Mouse (Mus musculus) embryonic facial prominence, embryonic 13.5 days (tissue): ENCODE data around the gene Atp5f1. TPM values are rescaled to one million over a fixed set of nuclear protein-coding genes. Genes with fewer than 3 reads are reported as not detected.

Experiments
- ATAC-seq: fragments of 200-750 bp; cut with Nextera tagmentation; 2 replicates; pipeline ENCODE4 v1.8.0; 2017; ENCODE audit warnings: low read depth; ENCODE audit not compliant: insufficient number of reproducible peaks, insufficient read depth, low FRiP score, low TSS enrichment
- H3K27ac ChIP-seq: fragments of 300-500 bp; sonication (generic); 2 replicates; pipeline ENCODE4 v1.5.1; 2015; ENCODE audit warnings: moderate library complexity, mild to moderate bottlenecking, inconsistent platforms
- H3K27me3 ChIP-seq: fragments of 300-500 bp; sonication (generic); 2 replicates; pipeline ENCODE4 v1.6.1; 2015; ENCODE audit warnings: mild to moderate bottlenecking, inconsistent platforms
- H3K36me3 ChIP-seq: fragments of 300-500 bp; sonication (generic); 2 replicates; pipeline ENCODE4 v1.6.1; 2015; ENCODE audit warnings: mild to moderate bottlenecking, inconsistent platforms
- H3K4me1 ChIP-seq: fragments of 300-500 bp; sonication (generic); 2 replicates; pipeline ENCODE4 v1.6.1; 2015; ENCODE audit warnings: inconsistent platforms
- H3K4me2 ChIP-seq: fragments of 300-500 bp; sonication (generic); 2 replicates; pipeline ENCODE4 v1.6.1; 2015; ENCODE audit warnings: moderate library complexity, mild to moderate bottlenecking, inconsistent platforms
- H3K4me3 ChIP-seq: fragments of 300-500 bp; sonication (generic); 2 replicates; pipeline ENCODE4 v1.5.1; 2015; ENCODE audit warnings: mild to moderate bottlenecking, inconsistent platforms
- H3K9ac ChIP-seq: fragments of 300-500 bp; sonication (generic); 2 replicates; pipeline ENCODE4 v1.6.1; 2015; ENCODE audit warnings: mild to moderate bottlenecking, inconsistent platforms
- H3K9me3 ChIP-seq: fragments of 300-500 bp; sonication (generic); 2 replicates; pipeline ENCODE4 v1.6.1; 2016; ENCODE audit warnings: inconsistent platforms
- WGBS: fragments of 180-500 bp; shearing (Covaris S2); methylation state at CpG from one replicate; pipeline ENCODE4 v1.1.7; 2015; ENCODE audit warnings: mixed read lengths; 5-methylcytosine and 5-hydroxymethylcytosine counted together
- polyA plus RNA-seq: library from polyadenylated mRNA; unstranded; fragments of >200 nt; fragmentation: Nextera tagmentation; extraction: Ambion mirVana; gene quantifications from 2 replicates; pipeline ENCODE4 v1.2.1, GENCODE M21; 2015

The Atp5f1 gene
- polyA plus RNA-seq, 1 experiment from 2014 or later, result 446 TPM

DNA sequence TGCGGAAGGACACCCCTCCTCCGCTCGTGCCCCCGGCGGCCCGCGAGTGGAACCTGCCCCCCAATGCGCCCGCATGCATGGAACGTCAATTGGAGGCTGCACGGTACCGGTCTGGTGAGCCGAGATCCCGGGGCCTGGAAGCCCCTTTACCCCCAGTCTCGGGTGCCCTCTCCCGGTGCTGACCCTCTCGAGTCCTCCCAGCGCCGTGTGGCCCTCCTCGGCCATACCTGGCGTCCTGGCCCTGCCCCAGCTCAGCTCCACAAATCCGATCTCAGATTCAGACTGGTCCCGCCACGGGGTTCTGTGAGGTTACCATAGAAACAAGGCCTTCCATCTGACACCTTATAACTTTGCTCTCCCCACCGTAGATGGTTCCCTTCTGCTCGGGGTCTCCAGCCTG, 314 bp downstream of the Atp5f1 start:
- WGBS, result under 1% methylated on average over 26 of the region's 26 CpGs
- no peaks in the 10 kb centered on the region for H3K27me3 ChIP-seq
- H3K36me3 ChIP-seq, result peaks cover 44% of the 10 kb centered on the region
- H3K9ac ChIP-seq, result peak overlapping the region; percentile 97
- H3K4me2 ChIP-seq, result peak overlapping the region; percentile 90
- ATAC-seq, result peak; percentile 61
- peaks cover 25% of the 10 kb centered on the region for H3K4me1 ChIP-seq
- H3K9me3 ChIP-seq, result no peaks in the 10 kb centered on the region
- peak overlapping the region; percentile 74 for H3K27ac ChIP-seq
- H3K4me3 ChIP-seq, result peak overlapping the region; percentile 92

- H3K9ac ChIP-seq, result peak within 1 kb of the TSS; percentile 97
- WGBS, result under 1% methylated on average over 52 of the region's 52 CpGs
- H3K4me2 ChIP-seq, result peak within 1 kb of the TSS; percentile 90
- H3K27me3 ChIP-seq, result no peaks in the 10 kb centered on the region
- peaks cover 43% of the 10 kb centered on the region for H3K36me3 ChIP-seq
- peaks cover 25% of the 10 kb centered on the region for H3K4me1 ChIP-seq
- H3K9me3 ChIP-seq, result no peaks in the 10 kb centered on the region
- H3K27ac ChIP-seq, result peak within 1 kb of the TSS; percentile 86
- H3K4me3 ChIP-seq, result peak within 1 kb of the TSS; percentile 92
- peak; percentile 95 for ATAC-seq
Observed at GRCm38 (mm10) chr3:105958974-105959580, 822 bp downstream of the Atp5f1 start, which contains the start of gene Wdr77. Gene Wdr77 (plus strand): TSS chr3:105959369.

DNA sequence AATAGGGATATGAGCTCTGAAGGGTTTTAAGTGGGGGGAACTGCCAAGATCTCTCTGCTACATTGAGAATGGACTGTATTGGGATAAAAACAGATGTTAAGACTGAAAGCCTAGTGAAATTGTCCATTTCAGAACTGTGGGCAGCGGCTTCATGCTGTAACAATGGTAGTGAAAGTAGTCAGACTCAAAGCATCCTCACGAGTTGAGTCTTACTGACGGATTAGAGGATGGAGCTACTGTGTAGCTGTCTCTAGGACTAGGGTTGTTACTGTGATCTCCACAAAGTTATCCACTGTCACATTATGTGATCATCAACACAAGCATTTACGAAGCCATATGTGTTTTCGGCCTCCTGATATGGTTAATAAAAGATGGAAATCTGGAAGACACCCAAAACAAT, 1.7 kb downstream of the Atp5f1 start:
- H3K36me3 ChIP-seq, result peaks cover 42% of the 10 kb centered on the region
- H3K9me3 ChIP-seq, result no peaks in the 10 kb centered on the region
- no peak overlapping the region; the same call in 1 of the 2 replicates for H3K27ac ChIP-seq
- peak overlapping the region; percentile 97 for H3K9ac ChIP-seq
- peak overlapping the region; percentile 81 for H3K4me2 ChIP-seq
- H3K4me3 ChIP-seq, result peak overlapping the region; percentile 92
- peaks cover 25% of the 10 kb centered on the region for H3K4me1 ChIP-seq
- ATAC-seq, result no peak
- WGBS, result 42% methylated on average over 5 of the region's 5 CpGs
- H3K27me3 ChIP-seq, result no peaks in the 10 kb centered on the region

GRCm38 (mm10) chr3:105957235-105957634, 2.7 kb downstream of the Atp5f1 start:
- Histone ChIP-seq H3K4me3 (no peak overlapping the region), H3K36me3 (peaks cover 42% of the 10 kb centered on the region), H3K4me2 (peak overlapping the region; percentile 81; the same call in 1 of the 2 replicates), H3K27ac (no peak overlapping the region), H3K9me3 (no peaks in the 10 kb centered on the region), H3K4me1 (peaks cover 25% of the 10 kb centered on the region), H3K27me3 (no peaks in the 10 kb centered on the region), H3K9ac (no peak overlapping the region)
- ATAC-seq, result no peak
- WGBS, result 94% methylated on average over 1 of the region's 1 CpGs

DNA sequence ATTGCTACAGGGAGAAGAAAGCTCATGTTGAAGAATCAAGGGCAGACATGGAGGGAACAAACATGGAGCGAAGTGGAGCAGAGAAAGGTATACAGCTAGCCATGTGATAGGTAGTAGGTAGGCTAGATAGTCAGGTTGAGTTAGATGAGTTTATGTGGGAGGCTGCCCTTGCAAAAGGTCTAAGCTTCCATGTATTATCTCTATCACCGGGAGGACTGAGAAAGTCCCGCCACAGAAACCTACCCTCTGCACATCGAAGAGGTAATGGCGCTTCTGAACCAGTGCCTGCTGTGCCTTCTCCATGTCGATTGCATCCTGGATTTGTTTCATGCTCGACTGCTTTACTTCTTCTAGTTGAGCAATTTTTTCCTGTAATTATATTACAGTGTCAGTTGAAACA, 8.6 kb downstream of the Atp5f1 start:
- Histone ChIP-seq H3K9ac (no peak overlapping the region), H3K27ac (no peak overlapping the region), H3K36me3 (peaks cover 81% of the 10 kb centered on the region), H3K27me3 (no peaks in the 10 kb centered on the region), H3K9me3 (no peaks in the 10 kb centered on the region), H3K4me2 (no peak overlapping the region), H3K4me1 (no peaks in the 10 kb centered on the region), H3K4me3 (no peak overlapping the region)
- 95% methylated on average over 7 of the region's 7 CpGs for WGBS
- no peak for ATAC-seq

- WGBS, result 85% methylated on average over 4 of the region's 4 CpGs
- no peak for ATAC-seq
Observed at GRCm38 (mm10) chr3:105936111-105936510, 23.8 kb downstream of the Atp5f1 start.

GRCm38 (mm10) chr3:105935033-105935432, 24.9 kb downstream of the Atp5f1 start:
- no peak for ATAC-seq
- H3K9ac ChIP-seq, result no peak overlapping the region
- WGBS, result 83% methylated on average over 5 of the region's 5 CpGs
- no peaks in the 10 kb centered on the region for H3K27me3 ChIP-seq
- no peaks in the 10 kb centered on the region for H3K9me3 ChIP-seq
- H3K4me3 ChIP-seq, result no peak overlapping the region
- H3K36me3 ChIP-seq, result peaks cover 7% of the 10 kb centered on the region
- no peak overlapping the region for H3K4me2 ChIP-seq
- H3K4me1 ChIP-seq, result no peaks in the 10 kb centered on the region
- H3K27ac ChIP-seq, result no peak overlapping the region

More at GRCm38 (mm10) chr3:105936111-105936510, 23.8 kb downstream of the Atp5f1 start:
- Histone ChIP-seq H3K4me2 (no peak overlapping the region), H3K27me3 (no peaks in the 10 kb centered on the region), H3K27ac (no peak overlapping the region), H3K36me3 (peaks cover 18% of the 10 kb centered on the region), H3K4me3 (no peak overlapping the region), H3K9me3 (no peaks in the 10 kb centered on the region), H3K4me1 (no peaks in the 10 kb centered on the region), H3K9ac (no peak overlapping the region)

GRCm38 (mm10) chr3:105933926-105934325, 26.0 kb downstream of the Atp5f1 start:
- Histone ChIP-seq H3K4me1 (no peaks in the 10 kb centered on the region), H3K36me3 (peaks cover 3% of the 10 kb centered on the region; the same call in 1 of the 2 replicates), H3K27ac (no peak overlapping the region), H3K9ac (no peak overlapping the region), H3K4me3 (no peak overlapping the region), H3K4me2 (no peak overlapping the region), H3K9me3 (no peaks in the 10 kb centered on the region), H3K27me3 (no peaks in the 10 kb centered on the region)
- 95% methylated on average over 6 of the region's 6 CpGs for WGBS
- no peak for ATAC-seq

DNA sequence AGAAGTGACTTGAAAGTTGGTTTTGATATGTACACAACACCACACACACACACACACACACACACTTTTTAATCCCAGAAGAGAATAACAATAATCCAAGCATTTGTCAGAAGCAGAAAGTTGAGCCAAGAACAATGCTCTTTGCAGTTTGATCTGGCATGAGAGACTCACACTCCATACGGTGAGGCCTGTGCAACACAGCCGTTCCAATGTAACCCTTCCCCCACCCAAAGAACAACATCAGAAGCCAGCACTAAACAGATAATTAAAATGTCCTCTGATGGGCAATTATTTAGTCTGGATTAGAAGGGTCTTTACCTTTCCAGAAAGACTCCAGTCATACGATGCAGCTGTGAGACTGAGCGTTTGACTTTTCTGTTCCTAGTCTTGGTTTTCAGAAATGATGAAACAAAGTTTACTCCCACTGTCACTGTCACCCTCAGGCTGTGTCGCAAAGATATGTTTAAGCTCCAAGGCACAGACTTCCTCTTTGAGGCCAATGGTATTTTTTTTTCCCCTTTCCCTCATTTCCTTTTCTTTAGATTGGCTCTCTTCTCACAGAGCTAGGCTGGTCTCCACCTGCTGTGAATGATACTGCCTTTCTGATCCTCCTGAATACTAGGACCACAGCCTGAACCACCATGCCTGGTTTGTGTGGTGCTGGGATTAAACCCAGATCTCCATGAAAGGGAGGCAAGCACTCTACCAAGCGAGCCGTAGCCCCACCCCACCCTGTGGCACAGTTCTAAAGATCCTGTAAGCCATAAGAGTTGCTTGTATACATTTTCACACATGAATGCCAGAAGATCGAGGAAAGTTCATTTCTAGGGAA, 27.4 kb downstream of the Atp5f1 start, which contains the start of gene I830077J02Rik:
Gene I830077J02Rik, minus strand, starts transcription at position 425 of the 832 bp plus-strand sequence.
- Histone ChIP-seq H3K9ac (no peak within 1 kb of the TSS), H3K4me3 (no peak within 1 kb of the TSS), H3K36me3 (peaks cover 1% of the 10 kb centered on the region; the same call in 1 of the 2 replicates), H3K4me2 (no peak within 1 kb of the TSS), H3K27ac (no peak within 1 kb of the TSS), H3K9me3 (no peaks in the 10 kb centered on the region), H3K27me3 (no peaks in the 10 kb centered on the region), H3K4me1 (no peaks in the 10 kb centered on the region)
- 79% methylated on average over 8 of the region's 8 CpGs for WGBS
- ATAC-seq, result no peak

DNA sequence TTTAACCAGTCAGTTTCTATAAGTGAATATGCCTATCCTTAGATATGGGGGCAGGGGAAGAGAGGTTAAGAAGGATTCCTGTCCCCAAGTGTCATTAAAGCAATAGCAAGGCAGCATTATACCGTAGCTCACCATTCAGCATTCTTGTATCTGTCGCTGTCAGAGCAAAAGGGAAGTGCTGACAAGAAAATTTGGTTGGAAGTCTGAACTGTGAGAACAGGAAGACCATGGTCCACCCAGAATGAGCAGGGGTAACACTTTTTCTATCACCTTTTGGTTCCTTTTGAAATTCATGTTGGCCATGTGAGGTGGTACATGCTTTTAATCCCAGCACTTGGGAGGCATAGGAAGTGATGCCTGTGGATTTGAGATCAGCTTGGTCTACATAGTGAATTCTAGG, 28.8 kb downstream of the Atp5f1 start:
- Histone ChIP-seq H3K9ac (no peak overlapping the region), H3K27me3 (no peaks in the 10 kb centered on the region), H3K9me3 (no peaks in the 10 kb centered on the region), H3K4me1 (no peaks in the 10 kb centered on the region), H3K27ac (no peak overlapping the region), H3K4me2 (no peak overlapping the region), H3K4me3 (no peak overlapping the region), H3K36me3 (no peaks in the 10 kb centered on the region)
- ATAC-seq, result no peak
- 81% methylated on average over 2 of the region's 2 CpGs for WGBS

GRCm38 (mm10) chr3:105929821-105930220, 30.1 kb downstream of the Atp5f1 start:
- H3K4me1 ChIP-seq, result no peaks in the 10 kb centered on the region
- no peak overlapping the region for H3K27ac ChIP-seq
- no peak overlapping the region for H3K4me3 ChIP-seq
- H3K9ac ChIP-seq, result no peak overlapping the region
- H3K4me2 ChIP-seq, result no peak overlapping the region
- H3K9me3 ChIP-seq, result no peaks in the 10 kb centered on the region
- H3K36me3 ChIP-seq, result no peaks in the 10 kb centered on the region
- no peak for ATAC-seq
- no peaks in the 10 kb centered on the region for H3K27me3 ChIP-seq
- WGBS, result 77% methylated on average over 7 of the region's 7 CpGs

DNA sequence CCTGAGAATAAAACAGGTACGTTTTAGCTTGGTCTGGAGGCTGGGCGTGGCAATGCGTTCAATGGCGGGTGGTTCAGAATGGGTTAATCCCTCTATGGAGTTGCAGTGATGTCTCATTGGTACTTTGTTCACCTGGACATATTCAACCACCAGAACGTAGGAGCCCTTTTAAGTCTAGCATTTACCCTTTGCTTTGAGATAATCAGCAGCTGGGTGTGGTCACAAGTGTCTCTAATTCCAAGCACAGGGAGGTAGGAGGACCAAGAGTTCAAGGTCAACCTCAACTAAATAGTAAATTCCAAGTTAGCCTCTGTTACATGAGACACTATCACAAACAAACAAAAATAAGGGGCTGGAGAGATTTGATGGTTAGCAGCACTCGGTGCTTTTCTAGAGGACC, 31.1 kb downstream of the Atp5f1 start:
- no peaks in the 10 kb centered on the region for H3K9me3 ChIP-seq
- no peak overlapping the region for H3K27ac ChIP-seq
- no peak overlapping the region for H3K4me2 ChIP-seq
- no peak overlapping the region for H3K4me3 ChIP-seq
- H3K36me3 ChIP-seq, result no peaks in the 10 kb centered on the region
- WGBS, result 85% methylated on average over 6 of the region's 6 CpGs
- no peak overlapping the region for H3K9ac ChIP-seq
- no peaks in the 10 kb centered on the region for H3K27me3 ChIP-seq
- no peaks in the 10 kb centered on the region for H3K4me1 ChIP-seq
- ATAC-seq, result no peak
